Mouse (Mus musculus): Measurements from ENCODE around the gene Prkca.

Gene Prkca

GRCm38 (mm10) chr11:108155088-108155580 is 188.6 kb downstream of the Prkca start:
- no peak for DNase-seq

DNA sequence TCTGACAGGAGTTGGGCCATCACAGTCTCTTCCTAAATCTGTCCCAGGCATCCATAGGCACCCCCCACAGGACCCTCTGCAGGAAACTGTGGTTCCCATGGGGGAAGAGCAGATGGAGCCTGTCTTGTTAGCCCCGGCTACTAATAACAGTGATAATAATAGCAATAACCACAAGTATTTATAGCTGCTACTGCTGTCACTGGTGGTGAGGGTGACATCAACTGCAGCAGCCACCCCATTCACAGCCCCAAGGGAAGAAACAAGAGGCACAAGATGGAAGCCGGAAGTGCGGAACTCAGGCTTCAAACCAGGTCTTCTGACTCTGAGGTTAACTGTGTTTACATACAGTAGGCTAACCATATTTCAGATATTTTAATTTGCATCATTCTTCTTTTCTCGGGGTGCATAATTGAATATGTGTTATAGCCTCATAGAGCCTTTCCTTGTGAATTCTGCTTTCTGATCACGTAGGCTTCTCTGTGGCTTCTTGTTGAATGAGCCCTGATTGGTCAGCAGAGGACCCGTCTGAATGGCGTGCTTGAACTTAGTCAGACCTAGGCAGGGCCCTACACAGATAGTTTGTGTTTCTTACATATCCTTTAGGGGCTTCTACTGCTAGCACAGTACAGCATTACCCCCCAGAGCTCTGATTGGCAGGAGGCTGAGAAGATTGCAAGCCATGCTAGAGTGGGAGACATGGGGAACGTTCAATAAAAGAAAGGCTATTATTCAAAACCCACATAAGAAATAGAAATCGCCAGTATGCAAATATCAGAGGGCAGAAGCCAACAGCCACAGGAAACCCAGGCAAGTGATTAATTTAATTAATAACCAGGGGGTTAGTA is 189.5 kb downstream of the Prkca start:
- DNase-seq: no peak

DNA sequence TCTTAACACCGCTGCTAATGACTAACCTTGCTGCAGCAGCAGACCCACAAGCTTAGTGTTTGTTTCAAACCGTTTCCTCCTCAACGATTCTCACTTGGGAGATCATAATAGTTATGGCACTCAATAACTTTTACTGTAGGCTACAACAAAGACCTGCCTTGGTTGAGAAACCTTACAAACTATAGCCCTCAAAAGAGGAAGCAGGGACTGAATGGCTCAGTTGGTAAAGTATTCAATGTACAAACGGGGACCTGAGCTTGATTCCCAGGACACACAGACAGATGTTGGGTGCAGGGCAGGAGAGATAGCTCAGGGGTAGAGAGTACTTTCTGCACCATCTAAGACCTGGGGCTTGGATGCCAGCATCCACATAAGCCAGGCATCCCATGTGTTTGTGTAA is 191.1 kb downstream of the Prkca start:
- DNase-seq: no peak

- DNase-seq: peak; percentile 43 to 55
These were observed 193.3 kb downstream of the Prkca start for GRCm38 (mm10) chr11:108150410-108150809.

- DNase-seq: no peak
These were observed 194.5 kb downstream of the Prkca start for GRCm38 (mm10) chr11:108149187-108149586.

DNA sequence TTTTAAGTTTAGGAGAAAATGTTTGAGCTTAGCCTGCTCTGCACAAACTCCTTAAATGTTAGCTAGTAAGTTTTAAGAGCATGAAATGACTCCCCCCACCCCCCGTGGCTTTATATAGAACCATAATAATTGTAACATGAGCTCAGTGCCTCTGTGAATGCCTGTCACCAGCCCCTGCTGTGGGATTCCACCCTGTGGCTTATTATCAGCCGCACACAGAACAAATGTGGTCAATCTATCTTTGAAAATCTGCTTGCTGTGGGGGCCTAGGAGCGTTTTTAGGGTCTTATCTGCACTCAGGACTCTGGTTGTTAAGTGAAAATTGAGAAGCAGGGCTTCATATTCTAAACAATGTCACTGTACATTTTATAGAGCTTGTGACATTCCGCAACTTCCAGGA is 195.2 kb downstream of the Prkca start:
- DNase-seq: no peak

DNA sequence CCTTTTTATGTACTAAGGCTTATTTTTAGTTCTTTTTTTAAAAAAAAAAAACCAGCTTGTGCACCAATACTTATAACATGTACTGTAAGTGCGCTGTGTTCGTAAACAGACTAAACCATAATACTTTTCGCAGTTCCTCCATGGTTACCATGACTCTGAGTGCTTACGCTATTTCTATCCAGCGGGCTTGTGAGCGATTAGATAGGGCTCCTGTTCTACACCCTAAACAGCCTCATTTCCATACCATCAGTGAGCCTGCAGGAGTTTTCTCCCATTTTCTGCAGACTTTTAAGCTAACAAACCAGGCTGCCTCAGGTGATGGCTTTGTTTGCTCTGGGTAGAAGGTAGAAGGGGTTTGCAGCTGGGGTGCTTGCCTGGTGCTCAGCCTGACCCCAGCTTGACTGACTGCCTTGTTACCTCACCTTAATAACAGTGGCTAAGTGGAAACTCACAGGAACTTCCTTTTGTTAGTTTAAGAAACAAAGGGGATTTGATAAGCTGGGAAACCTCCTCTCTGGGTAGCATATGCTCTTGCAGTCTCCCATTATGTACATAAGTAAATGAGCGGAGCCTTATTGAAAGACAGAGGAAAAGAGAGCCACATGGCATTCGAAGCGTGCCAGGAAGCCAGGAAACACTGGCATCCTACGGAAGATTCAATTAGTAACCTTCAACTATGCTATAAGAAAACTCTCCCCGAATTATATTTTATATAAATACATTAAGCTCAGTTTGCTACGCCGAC is 197.8 kb downstream of the Prkca start:
- no peak for DNase-seq

DNA sequence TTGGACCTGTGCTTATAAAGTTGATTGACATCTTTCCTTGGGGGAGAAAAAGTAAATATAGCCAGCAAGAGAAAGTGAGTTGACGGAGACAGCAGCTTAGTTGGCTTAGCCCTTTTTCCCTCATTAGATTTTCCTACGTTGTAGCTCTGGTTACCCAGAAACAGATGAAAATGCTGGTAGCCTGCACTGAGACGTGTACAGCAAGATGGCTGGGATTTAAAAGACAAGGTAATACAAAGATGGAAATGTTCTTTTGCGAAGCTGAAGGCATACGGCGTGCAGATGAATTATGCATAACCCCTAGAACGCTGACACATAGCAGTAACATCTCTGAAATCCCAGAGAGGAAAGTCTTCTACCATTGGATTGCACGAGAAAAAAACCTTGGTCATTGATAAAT is 198.6 kb downstream of the Prkca start:
- no peak for DNase-seq

GRCm38 (mm10) chr11:108143739-108144138 is 200.0 kb downstream of the Prkca start:
- DNase-seq: no peak

GRCm38 (mm10) chr11:108140028-108140427 is 203.7 kb downstream of the Prkca start:
- DNase-seq: peak; percentile 55 to 69

- DNase-seq: no peak
These were observed 207.4 kb downstream of the Prkca start for GRCm38 (mm10) chr11:108136341-108136740.

DNA sequence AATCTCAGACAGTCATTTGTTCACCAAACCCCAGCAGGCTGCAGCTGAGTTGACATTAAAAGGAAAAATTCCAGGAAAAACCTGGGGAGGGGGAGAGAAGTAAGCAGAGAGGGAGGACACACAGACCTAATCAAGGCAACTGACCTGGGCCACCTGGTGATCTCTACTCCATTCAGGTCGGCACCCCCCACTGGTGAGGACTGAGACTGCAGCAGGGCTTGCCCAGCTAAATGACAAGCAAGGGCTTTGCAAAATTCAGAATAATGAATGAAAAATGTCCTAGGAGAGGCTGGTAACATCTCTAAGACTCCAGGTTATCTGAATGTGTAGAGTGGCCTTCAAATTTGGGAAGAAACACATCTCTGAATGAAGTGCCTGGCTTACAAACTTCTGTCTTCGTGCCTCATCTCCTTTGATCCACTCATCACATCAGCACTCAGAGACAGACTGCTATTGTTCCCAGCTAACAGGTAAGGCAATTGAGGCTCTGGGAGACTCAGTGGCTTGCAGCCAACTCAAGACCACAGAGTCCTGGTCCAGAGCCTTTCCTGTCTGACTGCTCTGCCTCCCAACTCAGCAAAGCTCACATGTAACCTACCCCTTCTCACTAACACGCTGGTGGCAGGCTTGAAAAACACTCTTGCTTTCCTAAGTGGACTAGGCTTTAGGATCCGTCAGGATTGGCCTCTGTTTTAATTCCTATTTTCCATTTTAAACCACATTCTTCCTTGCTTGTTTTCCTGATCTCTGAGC is 208.1 kb downstream of the Prkca start:
- peak; percentile 20 to 36 for DNase-seq

- peak; percentile 75 to 78 for DNase-seq
These were observed 215.1 kb downstream of the Prkca start for GRCm38 (mm10) chr11:108128593-108128992.

GRCm38 (mm10) chr11:108127908-108128307 is 215.8 kb downstream of the Prkca start:
- no peak for DNase-seq

GRCm38 (mm10) chr11:108122486-108122885 is 221.2 kb downstream of the Prkca start:
- no peak for DNase-seq

DNA sequence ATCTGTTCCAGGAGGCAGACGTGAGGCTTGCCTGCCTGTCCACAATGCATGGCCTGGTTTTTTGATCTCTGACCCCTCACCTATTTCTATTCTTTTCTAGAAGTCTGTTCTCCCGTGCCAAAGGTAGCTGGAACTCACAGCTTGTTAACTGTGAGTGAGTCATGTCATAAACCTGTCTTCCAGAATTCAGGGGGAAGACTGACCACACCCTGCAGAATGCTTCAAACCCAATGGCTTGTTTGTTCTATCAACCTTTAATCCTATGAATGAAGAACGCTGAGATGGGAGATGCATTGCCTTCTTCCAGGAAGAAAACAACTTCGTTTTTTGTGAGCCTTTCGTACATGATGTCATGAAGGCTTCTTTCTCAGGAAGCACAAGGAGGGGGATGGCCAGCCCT is 223.0 kb downstream of the Prkca start:
- no peak for DNase-seq

GRCm38 (mm10) chr11:108119785-108120184 is 223.9 kb downstream of the Prkca start:
- DNase-seq: no peak

DNA sequence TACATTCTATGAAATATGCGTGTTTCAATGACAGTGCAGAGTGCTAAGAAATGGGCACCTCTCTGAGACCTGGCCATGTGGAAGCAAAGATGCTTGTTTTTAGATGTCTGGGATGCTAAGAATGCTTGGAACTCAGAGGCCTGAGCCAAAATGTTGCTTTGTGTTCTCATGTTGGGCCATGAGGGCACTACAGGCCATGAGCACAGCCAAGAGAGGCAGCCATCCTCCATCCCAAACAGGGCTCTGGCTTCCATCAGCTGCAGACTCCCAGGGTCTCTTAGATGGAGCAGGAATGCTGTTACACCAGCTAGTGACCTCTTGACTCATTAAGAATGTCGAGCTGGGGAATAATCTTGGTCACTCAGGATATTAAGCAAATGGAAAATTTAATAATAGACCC is 224.9 kb downstream of the Prkca start:
- no peak for DNase-seq

- no peak for DNase-seq
These were observed 225.5 kb downstream of the Prkca start for GRCm38 (mm10) chr11:108118221-108118620.

DNA sequence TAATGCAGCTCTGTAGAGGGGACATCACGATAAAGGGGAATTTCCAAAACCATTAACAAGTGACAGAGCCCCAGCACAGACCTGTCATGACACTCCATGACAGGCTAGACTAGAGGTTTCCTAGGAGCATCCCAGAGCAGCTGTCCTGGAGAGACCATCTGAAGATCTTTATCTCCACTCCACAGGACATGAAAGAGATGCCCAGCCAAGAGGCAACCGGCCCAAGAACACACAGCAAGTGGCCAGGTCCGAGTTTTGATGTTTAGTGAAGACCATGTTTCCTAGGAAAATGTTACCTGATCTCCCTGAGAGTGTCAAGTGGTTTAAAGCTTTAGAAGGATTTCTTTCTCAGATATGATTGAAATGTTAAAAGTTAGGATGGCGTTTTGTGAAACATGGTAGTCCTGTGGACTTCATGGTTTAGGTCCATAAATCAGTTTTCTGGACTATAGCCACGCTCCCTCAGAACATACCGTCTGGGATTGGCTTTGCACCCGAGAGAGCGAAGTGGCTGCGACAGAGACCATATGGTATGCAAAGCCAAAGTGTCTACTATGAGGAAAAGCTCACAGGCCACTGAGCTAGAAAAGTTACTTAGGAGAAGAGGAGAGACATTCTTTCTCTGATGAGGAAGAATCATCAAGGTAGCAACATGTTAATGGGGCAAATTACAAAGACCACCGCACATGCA is 226.2 kb downstream of the Prkca start:
- no peak for DNase-seq

DNA sequence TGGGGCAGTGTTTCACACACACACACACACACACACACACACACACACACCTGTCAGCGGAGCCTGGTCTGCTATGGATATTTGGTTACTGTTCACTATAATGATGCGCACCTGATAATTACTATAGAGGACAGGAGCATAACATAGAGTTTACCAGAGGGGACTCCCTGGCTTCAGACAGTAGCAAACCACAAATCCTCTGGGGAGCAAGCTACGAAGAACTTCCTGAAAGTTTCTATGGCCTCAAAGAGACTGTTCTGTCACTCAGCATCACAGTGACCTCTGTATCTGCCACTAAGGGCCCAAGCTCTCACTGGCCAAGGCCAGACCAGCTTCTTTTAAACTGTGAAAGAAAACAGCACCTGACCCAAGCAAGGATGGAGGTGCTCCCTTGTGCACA is 229.6 kb downstream of the Prkca start:
- no peak for DNase-seq

GRCm38 (mm10) chr11:108112437-108112836 is 231.3 kb downstream of the Prkca start:
- no peak for DNase-seq

DNA sequence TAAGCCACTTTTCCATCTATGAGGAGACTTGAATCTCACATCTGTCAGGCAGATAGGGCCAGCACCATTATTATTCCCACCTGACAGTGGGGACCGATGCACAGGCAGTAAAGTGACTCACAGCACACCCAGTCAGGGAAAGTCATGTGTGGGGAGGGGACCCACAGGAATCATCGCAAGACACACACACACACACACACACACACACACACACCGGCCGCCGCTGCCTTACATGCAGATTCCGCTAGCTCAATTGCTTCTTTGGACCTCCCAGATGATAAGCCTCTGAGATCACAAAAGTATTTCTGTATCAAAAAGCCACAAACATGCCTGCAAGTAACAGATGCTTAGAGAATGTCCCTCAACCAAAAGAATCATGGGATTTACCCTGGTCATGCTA is 239.6 kb downstream of the Prkca start:
- DNase-seq: peak in 1 of 2 experiments; percentile 12

Data from kidney, postnatal 4 days (tissue).